Mouse (Mus musculus) cortical plate, adult 2 months (tissue): ENCODE data around the gene Tnfrsf21.

ENCODE experiments used
- CTCF ChIP-seq: fragments of 200-500 bp; IDR thresholded peaks from 2 replicates; pipeline ENCODE4 v1.5.1; 2011; ENCODE audit warnings: mild to moderate bottlenecking, control low read depth, low read length; ENCODE audit not compliant: insufficient read depth; ENCODE audit errors: extremely low read depth
- POLR2A ChIP-seq: fragments of 200-500 bp; IDR thresholded peaks from 2 replicates; pipeline ENCODE4 v1.6.1; 2011; ENCODE audit warnings: mild to moderate bottlenecking, low read length, control low read depth; ENCODE audit not compliant: insufficient read depth; ENCODE audit errors: extremely low read depth

GRCm38 (mm10) chr17:43092280-43092995 is 76.1 kb downstream of the Tnfrsf21 start:
- TF ChIP-seq CTCF (no peak), POLR2A (no peak)
